8 mouse cellular contexts compared by ENCODE assay signal in the genomic region with DNA sequence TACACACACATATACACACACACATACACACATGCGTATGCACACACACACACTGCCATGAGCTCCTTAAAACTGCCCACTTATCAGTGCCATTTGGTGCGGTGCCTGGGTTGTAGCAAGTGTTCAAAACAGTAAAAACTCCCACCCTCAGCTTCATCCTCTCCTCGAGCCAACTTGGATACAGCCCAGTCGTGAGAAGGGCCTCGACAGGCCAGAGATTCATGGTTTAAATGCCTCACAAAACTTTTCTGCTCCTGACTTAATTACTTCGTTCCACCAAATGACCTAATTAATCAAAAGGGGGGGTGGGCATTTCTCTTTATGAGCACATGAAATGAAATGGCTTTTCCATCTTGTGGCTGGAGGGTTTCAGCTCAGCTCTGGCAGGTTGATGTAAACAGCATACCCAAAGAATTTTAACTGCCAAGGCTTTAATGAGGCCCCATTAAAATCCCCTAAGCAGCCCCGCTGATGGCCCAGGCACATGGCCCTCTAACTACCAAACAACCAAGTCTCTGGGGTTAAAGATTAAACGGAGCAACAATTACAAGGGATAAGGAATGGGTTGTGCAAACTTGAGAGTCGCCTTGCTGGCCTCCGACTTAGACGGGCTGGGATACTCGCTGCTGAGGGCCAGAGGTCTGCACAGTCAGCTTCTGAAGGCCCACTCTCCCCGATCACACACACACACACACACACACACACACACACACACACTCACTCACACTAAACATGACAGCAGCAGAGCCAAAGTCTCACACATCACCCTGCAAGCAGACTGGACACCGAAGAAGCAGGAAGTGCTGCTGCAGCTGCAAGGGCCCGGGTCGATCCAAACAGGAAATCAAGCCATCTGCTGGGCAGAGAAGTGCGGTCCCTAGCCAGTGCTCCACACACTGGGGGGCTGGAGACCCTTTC. TPM values are rescaled to one million over a fixed set of nuclear protein-coding genes. Genes with fewer than 3 reads are reported as not detected.
DNase-seq lines count a peak whose midpoint lies in the region; ATAC-seq lines count a peak whose summit lies in the region.

No protein-coding gene starts in this region.

- no peak overlapping the region for H3K4me3 ChIP-seq in forebrain, embryonic 10.5 days
- no peak overlapping the region for H3K4me3 ChIP-seq in limb, embryonic 11.5 days (ENCODE audit: low read depth, low read length)

- H3K9ac ChIP-seq in limb, embryonic 11.5 days (ENCODE audit: low read length): no peak overlapping the region; the same call in 1 of the 2 replicates

- peak; percentile 52 for DNase-seq in embryo, embryonic 10 days (ENCODE audit: low spot score)
- DNase-seq in forebrain, embryonic 10.5 days (ENCODE audit: extremely low spot score, low spot score): peak; percentile 31
- DNase-seq in limb, embryonic 11.5 days (ENCODE audit: low spot score): peak; percentile 78
- no peak for DNase-seq in cerebellum, adult 8-10 months
- no peak for DNase-seq in layer of hippocampus, postnatal 36 days
- no peak for DNase-seq in layer of hippocampus, adult 9-10 months (ENCODE audit: low spot score)

- H3K27me3 ChIP-seq in forebrain, embryonic 10.5 days (ENCODE audit: poor library complexity, severe bottlenecking): no peaks in the 10 kb centered on the region
- H3K27me3 ChIP-seq in limb, embryonic 11.5 days (ENCODE audit: control insufficient read depth, insufficient read depth, low read length): no peaks in the 10 kb centered on the region

- WGBS in forebrain, embryonic 10.5 days: 55% methylated on average over 17 of the region's 17 CpGs
- 6% methylated on average over 17 of the region's 17 CpGs for WGBS in limb, embryonic 11.5 days

- H3K9me3 ChIP-seq in forebrain, embryonic 10.5 days: peaks cover 9% of the 10 kb centered on the region
- H3K9me3 ChIP-seq in limb, embryonic 11.5 days (ENCODE audit: control insufficient read depth, low read length): no peaks in the 10 kb centered on the region

- peaks cover 10% of the 10 kb centered on the region; the same call in 1 of the 2 replicates for H3K36me3 ChIP-seq in forebrain, embryonic 10.5 days (replicated peaks)
- H3K36me3 ChIP-seq in limb, embryonic 11.5 days (ENCODE audit: control insufficient read depth, insufficient read depth, low read length): no peaks in the 10 kb centered on the region

- ATAC-seq in hematopoietic stem cell, adult 5-6 weeks (replicated peaks in 1 of 2; ENCODE audit: insufficient read depth in 1 of 2, low FRiP score in 2 of 2, low TSS enrichment in 1 of 2, low read depth in 1 of 2, poor library complexity in 2 of 2, severe bottlenecking in 2 of 2): peak; percentile 87 to 90
- ATAC-seq in limb, embryonic 11.5 days (ENCODE audit: insufficient number of reproducible peaks, low FRiP score, low TSS enrichment, low read depth): peak; percentile 90
- ATAC-seq in megakaryocyte progenitor cell, adult 5-6 weeks (replicated peaks; ENCODE audit: poor library complexity): peak; percentile 87

- 0 out of 2 replicates have a peak overlapping the region, but pooled peaks have one; percentile 3 for H3K4me2 ChIP-seq in limb, embryonic 11.5 days (ENCODE audit: low read depth, severe bottlenecking)

- H3K27ac ChIP-seq in forebrain, embryonic 10.5 days: peak overlapping the region; percentile 62
- peak overlapping the region; percentile 90 for H3K27ac ChIP-seq in limb, embryonic 11.5 days (replicated peaks; ENCODE audit: low read depth, low read length)

- peaks cover 22% of the 10 kb centered on the region for H3K4me1 ChIP-seq in forebrain, embryonic 10.5 days
- H3K4me1 ChIP-seq in limb, embryonic 11.5 days (ENCODE audit: control insufficient read depth, insufficient read depth, low read length): peaks cover 20% of the 10 kb centered on the region

RNA-seq across cellular contexts. Expression of a gene that starts 55.2 kb away (rescaled TPM):
- 2.0 and 2.1 TPM in 2 replicates for polyA plus RNA-seq in forebrain, embryonic 10.5 days (2016; fragmentation: Nextera tagmentation; extraction: Ambion mirVana)
- total RNA-seq in hematopoietic stem cell, adult 5-6 weeks (2017): 5.9 and 8.2 TPM in 2 replicates
- polyA plus RNA-seq in limb, embryonic 11.5 days (2014; fragmentation: Nextera tagmentation; extraction: Ambion mirVana): 3.5 and 3.8 TPM in 2 replicates
- 3.4 and 5.1 TPM in 2 replicates for total RNA-seq in megakaryocyte progenitor cell, adult 5-6 weeks (2015)
- 4.0 and 4.6 TPM in 2 replicates for total RNA-seq in megakaryocyte progenitor cell, adult 5-6 weeks (2017)
- total RNA-seq in layer of hippocampus, postnatal 36 days (2021): 10 to 100 TPM; 50.4 to 52.7 TPM

Comparison
In these comparisons a context has a peak if more than half of its experiments do, and no peak if none do; other contexts are left out.
1. DNase-seq: peak in embryo, embryonic 10 days (single experiment), forebrain, embryonic 10.5 days (single experiment) and limb, embryonic 11.5 days (single experiment); none in cerebellum, adult 8-10 months (single experiment), layer of hippocampus, postnatal 36 days (0 of 2) and layer of hippocampus, adult 9-10 months (single experiment).
2. Peak in every context shown above with its lines, with median percentiles within 50 percentile points of each other: ATAC-seq.